Mouse (Mus musculus) lung, postnatal 0 days (tissue): ENCODE data around the gene Kcnd3.
"Not testable (repeated sequence)": the region's sequence is repeated elsewhere in the genome, so short reads cannot be mapped to it uniquely, and the experiment has no call there.

ENCODE experiments used
- CTCF ChIP-seq: IDR thresholded peaks from 2 replicates; pipeline ENCODE4 v1.5.1; 2016; ENCODE audit warnings: antibody characterized with exemption, mild to moderate bottlenecking
- EP300 ChIP-seq: IDR thresholded peaks from 2 replicates; pipeline ENCODE4 v1.6.1; 2016; ENCODE audit warnings: antibody characterized with exemption, mild to moderate bottlenecking, control low read depth

- TF ChIP-seq EP300 = not testable (repeated sequence)
- 0 out of 2 replicates have a peak, but pooled peaks have one; percentile 23 for TF ChIP-seq CTCF
Observed at GRCm38 (mm10) chr3:105700786-105701185, 248.7 kb downstream of the Kcnd3 start.
